Mouse (Mus musculus) adrenal gland, adult (tissue): Measurements from ENCODE around the gene Maml1.
A peak's percentile ranks its signal among the peaks of the same experiment; 100 is the strongest.

Experiments used
- DNase-seq, 2 experiments: peaks; one replicate each; pipeline ENCODE4 v3.0.0; 2022 to 2023; ENCODE audit warnings: low spot score in 1 of 2; ENCODE audit not compliant: inconsistent age in 2 of 2

The Maml1 gene

DNA sequence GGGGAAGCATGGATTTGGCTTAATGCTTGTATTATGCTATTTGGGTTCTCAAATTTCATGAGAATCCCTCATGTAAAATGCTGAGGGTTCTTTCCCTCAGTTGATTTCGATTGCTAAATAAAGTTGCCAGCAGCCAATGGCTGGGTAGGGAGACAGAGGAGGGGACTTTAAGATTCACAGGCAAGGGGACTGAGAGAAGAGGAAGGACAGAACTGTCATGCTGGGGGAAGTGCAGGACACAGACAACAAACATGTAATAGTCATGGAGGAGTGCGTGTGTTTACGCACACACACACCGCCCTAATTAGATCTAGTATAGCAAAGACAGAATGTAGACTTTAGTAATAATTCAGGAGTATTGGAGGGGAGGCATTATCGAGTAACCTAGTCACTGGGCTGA, 6.8 kb downstream of the Maml1 start:
- DNase-seq = no peak

DNA sequence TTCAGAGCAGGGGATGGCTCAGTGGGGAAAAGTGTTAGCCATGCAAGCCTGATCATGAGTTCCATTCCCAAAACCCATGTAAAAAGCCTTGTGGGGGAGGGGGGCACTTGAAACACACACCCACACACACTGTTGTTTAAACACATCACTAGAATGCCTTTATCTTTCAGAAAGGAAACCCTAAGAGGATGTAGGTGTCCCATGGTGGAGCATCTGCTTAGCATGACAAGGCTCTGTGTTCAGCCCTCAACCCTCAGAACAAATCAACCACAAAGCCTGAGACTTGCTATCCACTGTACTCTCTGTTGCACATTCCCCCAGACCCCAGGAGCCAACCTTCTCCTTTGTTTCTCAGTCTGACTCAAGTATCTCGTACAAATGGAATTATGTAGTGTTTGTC, 12.1 kb downstream of the Maml1 start:
- DNase-seq = no peak

DNA sequence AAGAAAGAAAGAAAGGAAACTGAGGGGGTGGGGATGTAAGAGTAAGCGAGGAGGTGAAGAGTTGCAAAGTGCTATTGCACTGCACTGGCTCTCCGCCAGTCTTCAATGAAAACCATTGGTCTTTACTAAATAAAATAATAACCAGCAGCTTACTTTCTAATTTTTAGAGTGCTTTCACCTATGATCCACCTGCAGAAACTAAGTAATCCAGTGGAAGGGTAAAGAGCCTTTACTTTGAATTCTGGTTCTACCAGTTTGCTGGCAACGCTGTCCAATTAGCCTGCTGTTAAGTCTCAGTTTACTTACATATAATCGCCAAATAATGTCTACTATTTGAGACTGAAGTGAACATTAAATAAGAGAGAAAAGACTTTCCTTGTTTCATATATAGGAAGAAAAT, 13.1 kb downstream of the Maml1 start:
- no peak for DNase-seq

DNA sequence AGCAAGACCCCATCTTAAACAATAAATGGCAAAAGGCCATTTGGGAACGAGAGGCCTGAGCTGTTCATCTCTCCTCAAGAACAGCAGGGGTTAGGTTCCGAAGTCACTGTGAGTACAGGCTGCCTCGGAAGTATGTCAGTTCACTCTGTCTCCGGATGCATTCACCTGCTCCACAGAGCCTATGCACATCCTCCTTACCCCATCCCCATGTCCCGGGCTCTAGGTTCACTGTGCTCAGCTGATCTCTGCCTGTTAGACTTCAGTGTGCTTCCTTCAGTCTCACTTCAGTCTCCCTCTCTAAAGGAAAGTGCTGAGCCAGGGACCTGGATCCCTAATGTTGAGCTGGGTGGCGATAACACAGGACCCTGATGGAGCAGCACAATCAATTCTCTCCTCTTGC, 14.4 kb downstream of the Maml1 start:
- DNase-seq = no peak

DNA sequence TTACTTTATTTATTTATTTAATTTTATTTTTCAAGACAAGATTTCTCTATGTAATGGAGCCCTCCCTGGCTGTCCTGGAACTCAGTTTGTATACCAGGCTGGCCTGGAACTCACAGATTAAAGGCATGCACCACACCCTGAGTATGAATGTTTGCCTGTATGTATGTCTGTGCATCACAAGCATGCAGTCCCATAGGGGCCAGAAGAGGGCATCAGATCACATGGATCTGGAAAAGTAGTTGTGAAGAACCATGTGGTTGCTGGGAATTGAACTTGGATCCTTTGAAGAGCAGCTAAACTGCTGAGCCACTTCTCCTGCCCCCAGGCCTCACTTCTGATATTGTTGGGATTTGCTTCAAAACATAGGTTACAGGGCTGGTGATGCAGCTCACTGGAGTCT, 15.1 kb downstream of the Maml1 start:
- DNase-seq = no peak

DNA sequence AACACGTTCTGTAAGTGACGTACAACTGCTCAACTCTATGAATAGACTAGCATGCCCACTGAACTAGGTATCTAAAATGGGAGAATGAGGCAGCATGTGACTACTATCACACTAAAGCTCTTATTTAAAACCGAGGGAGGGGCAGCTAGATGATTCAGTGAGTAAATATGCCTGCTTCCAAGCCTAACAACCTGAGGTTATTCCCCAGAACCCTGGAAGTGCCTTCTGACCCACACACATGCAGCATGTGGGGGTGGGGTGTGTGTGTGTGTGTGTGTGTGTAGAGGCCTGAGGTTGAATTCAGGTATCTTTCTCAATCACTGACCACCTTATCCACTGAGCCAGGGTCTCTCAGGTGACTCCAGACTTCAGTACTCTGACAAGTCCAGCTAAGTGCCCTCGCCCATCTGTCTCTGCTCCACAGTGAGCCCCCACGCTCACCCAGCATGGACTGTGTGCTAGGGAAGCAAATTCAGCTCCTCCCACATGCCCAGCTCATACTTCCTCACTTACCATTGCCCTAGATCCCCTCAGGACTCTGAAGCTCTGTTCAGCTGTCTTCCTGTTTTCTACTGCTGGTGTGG, 16.5 kb downstream of the Maml1 start:
- DNase-seq = no peak

DNA sequence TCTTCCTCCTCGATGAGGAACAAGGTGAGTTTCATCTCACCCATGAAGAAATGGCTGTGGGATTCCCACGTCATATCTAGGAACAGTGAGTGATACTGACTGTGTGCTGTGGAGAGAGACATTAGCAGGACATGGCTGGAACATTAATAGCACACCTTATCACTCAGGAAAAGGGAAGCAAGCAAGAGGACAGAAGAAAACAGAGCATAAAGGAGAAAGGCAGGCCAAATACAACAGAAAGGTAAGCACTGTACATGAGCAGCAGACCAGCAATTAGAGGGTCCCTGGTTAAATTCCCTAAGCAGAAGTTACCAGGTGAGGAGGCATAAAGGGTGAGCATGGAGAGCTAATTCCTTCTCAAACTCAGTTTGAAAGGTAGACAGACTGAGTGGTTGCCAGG, 17.0 kb downstream of the Maml1 start:
- DNase-seq = no peak

DNA sequence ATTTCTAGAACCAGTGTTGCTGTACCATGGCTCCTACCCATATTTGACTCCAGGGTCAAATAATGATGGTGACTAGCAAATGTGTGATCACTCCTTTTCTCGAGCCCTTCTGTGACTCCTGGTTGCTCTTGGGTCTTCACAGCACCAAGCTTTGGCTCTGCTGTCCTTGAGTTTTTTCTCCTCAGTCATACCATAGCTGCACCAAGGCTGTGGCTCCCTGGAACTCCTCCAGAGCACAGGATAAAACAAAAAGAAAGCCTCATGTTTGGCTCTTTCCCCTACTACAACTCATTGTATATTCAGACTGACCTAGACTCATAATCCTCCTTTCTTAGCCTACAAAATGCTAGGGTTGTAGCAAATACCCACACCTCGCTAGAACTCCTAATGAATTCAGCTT, 19.3 kb downstream of the Maml1 start:
- DNase-seq = peak; percentile 43 to 67

DNA sequence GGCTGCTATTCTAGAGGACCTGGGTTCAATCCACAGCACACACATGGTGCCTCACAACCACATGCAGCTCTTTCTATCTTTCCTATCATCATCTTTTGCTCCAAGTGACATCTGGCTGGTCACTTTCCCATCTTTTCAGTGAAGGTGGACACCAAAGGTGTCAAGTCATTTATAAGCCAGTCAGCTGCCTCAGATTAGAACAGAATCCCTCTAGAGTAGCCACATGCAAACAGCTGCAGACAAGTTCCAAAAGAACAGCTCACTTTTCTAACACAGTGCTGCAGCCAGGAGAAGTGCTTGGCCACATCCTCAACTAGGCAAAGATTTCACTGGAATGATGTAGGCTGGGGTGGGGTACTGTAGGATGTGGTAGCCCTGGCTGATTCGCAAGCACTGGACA, 22.2 kb downstream of the Maml1 start:
- no peak for DNase-seq

DNA sequence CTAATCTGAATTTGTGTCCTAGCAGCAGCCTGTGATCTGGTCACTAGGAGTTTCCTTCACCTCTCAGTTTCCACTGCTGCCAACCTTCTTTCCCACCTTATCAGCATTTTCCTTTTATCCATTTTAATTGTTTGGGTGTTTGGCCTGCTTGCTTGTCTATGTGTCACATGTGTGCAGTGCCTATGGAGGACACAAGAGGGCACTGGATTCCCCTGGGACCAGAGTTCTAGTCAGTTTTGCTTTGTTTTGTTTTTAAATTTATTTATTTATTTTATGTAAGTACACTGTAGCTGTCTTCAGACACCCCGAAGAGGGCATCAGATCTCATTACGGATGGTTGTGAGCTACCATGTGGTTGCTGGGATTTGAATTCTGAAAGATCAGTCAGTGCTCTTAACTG, 22.9 kb downstream of the Maml1 start:
- peak in 1 of 2 experiments; percentile 69 for DNase-seq

DNA sequence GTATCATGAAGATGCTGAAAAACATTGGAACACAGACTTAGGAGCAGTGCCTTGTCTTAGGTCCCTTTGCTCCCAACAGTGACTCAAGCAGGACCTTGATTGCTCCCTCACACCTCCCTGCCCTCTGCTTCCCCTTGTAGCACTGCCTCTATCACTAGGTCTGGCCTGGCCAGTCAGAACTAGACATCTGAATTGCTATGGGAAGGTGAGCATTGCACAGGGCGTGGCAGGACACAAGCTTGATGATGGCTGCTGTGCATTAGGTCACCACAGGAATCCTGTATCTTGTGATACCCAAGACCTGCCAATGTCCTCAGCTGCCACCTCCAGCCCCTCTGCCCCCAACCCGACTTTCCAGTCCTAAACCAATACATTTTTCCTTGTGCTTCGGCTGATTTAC, 25.1 kb downstream of the Maml1 start:
- no peak for DNase-seq

DNA sequence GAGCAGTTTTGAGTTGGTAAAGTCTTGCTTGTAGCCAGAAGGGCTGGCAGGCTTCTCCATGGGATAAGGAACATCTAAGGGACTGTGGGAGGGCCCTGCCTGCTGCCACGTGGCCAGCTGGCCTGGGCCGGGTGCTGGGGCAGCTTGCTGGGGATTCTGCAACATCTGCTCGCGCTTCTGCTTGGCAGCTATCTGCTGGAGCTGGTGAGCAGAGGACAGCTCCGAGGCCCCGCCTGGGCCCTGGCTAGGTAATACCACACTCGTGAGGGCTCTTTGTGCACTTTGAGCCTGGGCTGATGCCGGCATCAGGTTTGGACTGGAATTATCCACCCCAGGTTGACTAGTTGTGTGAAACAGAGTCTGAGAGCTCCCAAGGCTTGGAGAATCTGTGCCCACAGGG, 26.2 kb downstream of the Maml1 start:
- peak in 1 of 2 experiments; percentile 50 for DNase-seq

DNA sequence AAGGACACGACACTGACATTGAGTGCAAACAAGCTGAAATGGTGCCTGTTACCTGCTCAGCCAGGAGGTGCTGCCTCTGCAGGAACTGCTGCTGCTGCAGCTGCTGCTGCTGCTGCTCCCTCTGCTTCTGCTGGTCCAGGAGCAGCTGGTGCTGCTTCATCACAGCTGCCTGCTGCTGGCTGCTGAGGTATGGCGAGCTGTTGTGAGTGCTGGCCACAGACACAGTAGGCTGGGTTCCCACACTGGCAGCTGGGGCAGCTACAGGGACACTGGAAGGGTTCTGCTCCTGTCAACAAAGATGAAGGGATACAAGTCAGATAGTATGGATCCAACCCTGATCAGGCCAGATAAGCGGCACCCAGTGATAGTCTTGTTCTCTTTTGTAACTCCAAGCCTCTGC, 28.9 kb downstream of the Maml1 start:
- no peak for DNase-seq

DNA sequence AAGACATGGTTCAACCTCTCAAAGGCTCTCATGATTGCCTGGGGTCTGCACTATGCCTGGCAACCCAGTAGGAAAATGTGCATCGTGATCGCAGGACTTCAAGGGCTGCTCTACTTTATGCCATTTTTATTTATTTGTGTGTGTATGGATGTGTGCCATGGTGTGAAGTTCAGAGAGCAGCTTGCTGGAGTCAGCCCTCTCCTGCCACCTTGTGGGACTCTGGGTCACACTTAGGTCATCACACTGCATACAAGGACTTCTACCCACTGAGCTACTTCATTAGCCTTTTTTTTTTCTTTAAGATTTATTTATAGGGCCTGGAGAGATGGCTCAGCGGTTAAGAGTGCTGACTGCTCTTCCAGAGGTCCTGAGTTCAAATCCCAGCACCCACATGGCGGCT, 30.1 kb downstream of the Maml1 start:
- peak in 1 of 2 experiments; percentile 58 for DNase-seq

DNA sequence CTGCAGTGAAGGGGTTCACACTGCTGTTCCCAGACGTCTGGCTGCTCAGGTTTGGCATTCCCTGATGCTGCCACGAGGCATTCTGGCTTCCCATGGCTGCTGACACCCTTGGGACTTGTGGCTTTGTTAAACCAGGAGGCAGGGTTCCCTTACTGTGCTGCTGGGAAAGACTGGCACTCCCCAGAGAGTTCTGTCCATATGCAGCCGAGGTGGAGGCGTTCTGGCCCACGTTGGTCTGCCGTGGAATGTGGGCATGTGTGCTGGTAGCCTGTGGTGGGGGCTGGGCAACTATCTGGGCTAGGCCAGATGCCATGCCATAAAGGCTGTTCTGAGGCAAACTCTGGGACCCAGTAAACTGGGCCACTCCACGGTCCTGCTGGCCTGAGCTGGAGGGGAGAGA, 33.8 kb downstream of the Maml1 start:
- no peak for DNase-seq

DNA sequence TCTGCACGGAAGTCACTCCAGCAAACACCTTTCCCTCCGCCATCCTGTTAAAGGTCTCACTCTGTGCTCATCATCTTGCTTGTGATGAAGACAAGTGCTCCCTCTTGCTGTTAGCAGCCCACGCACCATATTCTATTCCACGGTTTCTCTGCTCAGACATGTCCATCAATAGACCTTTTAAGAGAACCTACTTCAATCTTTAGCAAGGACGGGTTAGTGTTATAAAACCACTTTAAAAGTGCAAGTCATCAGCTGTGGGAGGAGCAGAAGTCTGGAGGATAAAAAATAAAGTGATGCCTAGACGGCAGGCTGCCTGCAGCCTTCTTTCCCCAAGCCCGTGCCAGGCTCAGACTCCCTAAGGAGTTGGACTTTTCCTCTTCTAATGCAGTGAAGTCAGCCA, 35.5 kb downstream of the Maml1 start:
- DNase-seq = no peak

DNA sequence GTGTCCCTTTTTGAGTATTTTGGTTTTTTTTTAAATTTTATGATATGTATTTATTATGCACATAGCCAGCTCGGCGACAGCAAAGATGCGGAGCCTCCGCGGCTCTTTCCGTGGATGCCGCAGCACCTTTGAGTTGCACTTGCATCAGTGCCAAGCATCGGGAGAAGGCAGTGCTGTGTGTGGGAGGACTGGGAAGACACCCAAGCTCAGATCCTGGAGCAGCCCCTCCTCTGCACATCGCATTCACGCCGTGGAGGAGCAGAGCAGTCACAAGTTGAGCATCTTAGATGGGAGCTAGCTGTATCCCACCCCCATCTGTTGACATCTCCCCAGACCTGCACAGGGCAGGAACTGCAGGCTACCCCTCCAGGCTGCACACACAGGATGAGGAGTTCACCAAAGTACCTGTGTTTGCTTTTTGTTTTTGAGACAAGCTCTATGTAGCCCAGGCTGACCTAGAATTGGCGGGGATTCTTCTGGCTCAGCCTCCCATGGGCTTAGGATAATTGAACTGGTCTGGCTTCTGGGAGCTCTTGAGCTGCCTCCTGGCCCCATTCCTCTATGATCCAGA, 38.0 kb downstream of the Maml1 start:
- no peak for DNase-seq

DNA sequence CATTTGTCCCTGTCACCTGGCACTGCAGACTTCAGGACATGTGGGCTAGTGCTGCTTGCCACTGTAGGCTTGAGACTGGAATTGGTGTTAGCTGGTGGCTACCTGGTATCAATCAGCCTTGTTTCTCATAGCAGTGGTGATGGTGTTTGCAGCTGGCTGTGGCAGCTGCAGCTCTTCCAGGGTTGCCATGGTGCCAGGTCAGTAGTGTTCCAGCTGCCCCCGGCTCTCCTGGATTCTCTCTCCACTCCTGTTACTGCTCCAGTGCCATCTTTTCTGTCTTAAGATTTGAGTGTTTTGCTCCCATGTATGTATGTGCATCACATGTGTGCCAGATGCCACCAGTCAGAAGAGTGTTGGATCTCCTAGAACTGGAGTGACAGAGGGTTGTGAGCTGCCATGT, 38.7 kb downstream of the Maml1 start:
- no peak for DNase-seq

DNA sequence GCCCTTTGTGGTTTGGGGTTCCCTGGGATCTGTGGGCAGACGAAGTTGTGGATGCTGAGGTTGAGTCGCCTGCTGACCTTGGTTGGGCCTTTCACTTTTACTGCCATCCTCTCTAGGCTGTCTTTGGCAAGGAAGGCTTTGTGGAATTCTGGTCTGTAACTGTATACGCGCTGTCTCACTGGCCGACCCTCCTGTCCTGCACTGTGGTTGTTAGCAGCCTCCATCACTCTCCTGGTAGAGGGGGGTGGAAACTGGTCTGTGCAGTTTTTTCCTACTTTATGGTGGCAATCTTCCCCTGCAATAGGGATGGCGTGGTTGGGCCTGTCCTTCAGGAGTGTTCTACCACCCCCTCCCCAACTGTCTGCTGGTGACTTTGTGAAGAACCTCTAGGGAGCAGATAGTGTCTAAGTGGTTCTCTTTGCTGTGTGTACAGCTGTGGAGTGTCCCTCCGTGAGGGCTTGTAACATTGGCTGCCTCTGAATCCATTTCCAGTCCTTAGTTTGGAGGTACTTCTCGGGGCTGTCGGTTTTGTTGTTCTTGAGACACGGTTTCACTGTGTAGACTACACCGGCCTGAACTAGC, 39.3 kb downstream of the Maml1 start:
- peak in 1 of 2 experiments; percentile 29 for DNase-seq

DNA sequence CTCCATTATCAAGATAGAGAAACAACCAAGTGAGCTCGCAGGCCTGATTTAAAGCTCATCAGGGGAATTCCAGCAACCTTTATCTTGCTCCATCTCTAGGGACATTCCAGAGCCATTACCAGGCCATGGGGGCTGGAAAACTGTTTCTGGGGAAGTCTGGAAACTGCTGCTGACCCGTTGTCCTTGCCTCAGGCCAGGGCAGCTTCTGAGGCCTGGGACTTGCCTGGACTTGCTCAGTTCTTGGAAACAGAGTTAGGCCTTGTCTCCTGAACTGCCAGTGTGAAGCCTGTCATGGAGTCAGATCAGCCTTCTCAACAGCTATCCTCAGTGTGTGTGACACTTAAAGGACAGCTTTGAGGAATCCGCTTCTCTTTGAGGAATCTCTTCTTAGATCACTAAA, 39.9 kb downstream of the Maml1 start:
- peak; percentile 66 to 75 for DNase-seq

DNA sequence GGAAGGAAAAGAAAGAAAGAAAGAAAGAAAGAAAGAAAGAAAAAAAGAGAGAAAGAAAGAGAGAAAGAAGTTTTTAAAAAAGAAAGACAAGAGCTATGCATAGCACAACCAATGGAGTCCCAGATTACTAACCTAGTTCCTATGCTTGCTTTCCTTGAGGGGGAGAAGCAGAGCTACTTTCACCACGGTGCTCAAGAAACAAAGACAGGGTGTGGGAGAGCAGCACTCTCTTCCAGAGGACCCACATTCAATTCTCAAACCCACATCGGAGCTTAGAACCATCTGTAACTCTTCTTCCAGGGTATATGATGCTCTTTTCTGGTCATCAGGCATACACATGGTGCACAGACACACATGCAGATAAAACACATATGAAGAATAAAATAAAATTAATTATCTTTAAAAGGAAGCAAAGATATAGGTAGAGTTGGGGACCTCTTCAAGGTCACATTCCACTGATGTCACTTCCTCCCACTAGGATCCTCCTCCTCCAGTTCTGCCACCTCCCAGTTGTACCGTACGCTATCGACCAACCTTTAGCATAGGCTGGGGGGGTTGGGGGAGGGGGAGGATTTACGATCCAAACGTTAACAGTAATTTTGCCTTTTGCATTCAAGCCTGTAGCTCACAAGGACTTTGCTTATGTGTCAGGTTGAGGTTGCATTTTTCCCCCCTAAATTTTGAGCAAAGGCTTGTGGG, 43.5 kb downstream of the Maml1 start:
- DNase-seq = no peak

DNA sequence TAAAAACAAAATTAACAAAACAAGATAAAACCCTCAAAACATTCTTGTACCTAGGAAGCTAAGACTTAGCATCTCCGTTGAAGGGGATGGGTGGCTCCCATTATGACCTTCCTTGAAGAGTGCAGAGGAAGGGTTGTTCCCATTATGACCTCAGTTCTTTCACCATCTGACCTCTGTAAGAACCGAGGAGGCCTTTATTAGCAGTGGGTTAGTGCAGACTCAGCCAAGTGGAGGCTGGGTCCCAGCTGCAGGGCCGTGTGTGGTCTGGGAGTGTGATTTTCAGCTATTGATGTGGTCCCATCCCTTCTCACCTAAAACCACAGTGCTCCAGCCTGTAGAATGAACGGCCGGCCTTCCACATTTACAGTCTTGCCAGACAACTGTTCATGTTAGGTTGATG, 46.8 kb downstream of the Maml1 start:
- DNase-seq = peak in 1 of 2 experiments; percentile 35
